Mouse (Mus musculus): ENCODE results near the gene Spata33.
"Not testable (repeated sequence)": the region's sequence is repeated elsewhere in the genome, so short reads cannot be mapped to it uniquely, and the experiment has no call there.

Spata33 gene

GRCm38 (mm10) chr8:123212321-123213117, at the start of gene Spata33, which contains the start of gene Chmp1a:
Gene Spata33, plus strand, starts transcription at chr8:123212832.
Gene Chmp1a, minus strand, starts transcription at chr8:123212763.
- peak; percentile 95 for DNase-seq (ENCODE audit: low spot score)

- DNase-seq (ENCODE audit: low spot score): peak; percentile 84
Measured at GRCm38 (mm10) chr8:123181391-123181790, 31.2 kb upstream of the Spata33 start.

- DNase-seq (ENCODE audit: low spot score): peak; percentile 77
Measured at GRCm38 (mm10) chr8:123185566-123186409, 26.8 kb upstream of the Spata33 start, which contains the start of gene Dpep1. Gene Dpep1, plus strand, starts transcription at chr8:123186242.

GRCm38 (mm10) chr8:123188006-123188405, 24.6 kb upstream of the Spata33 start:
- DNase-seq (ENCODE audit: low spot score): no peak

GRCm38 (mm10) chr8:123188841-123189240, 23.8 kb upstream of the Spata33 start:
- no peak for DNase-seq (ENCODE audit: low spot score)

GRCm38 (mm10) chr8:123190678-123191077, 22.0 kb upstream of the Spata33 start:
- peak; percentile 91 for DNase-seq (ENCODE audit: low spot score)

- DNase-seq (ENCODE audit: low spot score): no peak
Measured at GRCm38 (mm10) chr8:123191908-123192307, 20.7 kb upstream of the Spata33 start.

- DNase-seq (ENCODE audit: low spot score): no peak
Measured at GRCm38 (mm10) chr8:123193771-123194170, 18.9 kb upstream of the Spata33 start.

GRCm38 (mm10) chr8:123197016-123197415, 15.6 kb upstream of the Spata33 start:
- DNase-seq (ENCODE audit: low spot score): not testable (repeated sequence)

- DNase-seq (ENCODE audit: low spot score): no peak
Measured at GRCm38 (mm10) chr8:123199864-123200263, 12.8 kb upstream of the Spata33 start.

GRCm38 (mm10) chr8:123202288-123202687, 10.3 kb upstream of the Spata33 start:
- DNase-seq (ENCODE audit: low spot score): peak; percentile 77

GRCm38 (mm10) chr8:123203571-123203970, 9.1 kb upstream of the Spata33 start:
- no peak for DNase-seq (ENCODE audit: low spot score)

- no peak for DNase-seq (ENCODE audit: low spot score)
Measured at GRCm38 (mm10) chr8:123211876-123212275, 756 bp upstream of the Spata33 start.

- peak; percentile 10 for DNase-seq (ENCODE audit: low spot score)
Measured at GRCm38 (mm10) chr8:123213118-123213772, 613 bp downstream of the Spata33 start.

GRCm38 (mm10) chr8:123215430-123215829, 2.8 kb downstream of the Spata33 start:
- DNase-seq (ENCODE audit: low spot score): no peak

GRCm38 (mm10) chr8:123220917-123221316, 8.3 kb downstream of the Spata33 start:
- DNase-seq (ENCODE audit: low spot score): no peak

- DNase-seq (ENCODE audit: low spot score): peak; percentile 99
Measured at GRCm38 (mm10) chr8:123224278-123225266, 11.9 kb downstream of the Spata33 start, which contains the start of gene Cdk10. Gene Cdk10, plus strand, starts transcription at chr8:123224842.

GRCm38 (mm10) chr8:123228416-123228815, 15.8 kb downstream of the Spata33 start:
- DNase-seq (ENCODE audit: low spot score): no peak

- not testable (repeated sequence) for DNase-seq (ENCODE audit: low spot score)
Measured at GRCm38 (mm10) chr8:123230326-123230725, 17.7 kb downstream of the Spata33 start.

- DNase-seq (ENCODE audit: low spot score): peak; percentile 27
Measured at GRCm38 (mm10) chr8:123231742-123232141, 19.1 kb downstream of the Spata33 start.

- no peak for DNase-seq (ENCODE audit: low spot score)
Measured at GRCm38 (mm10) chr8:123232553-123232952, 19.9 kb downstream of the Spata33 start.
